Mouse (Mus musculus) liver, embryonic 14.5 days (tissue): ENCODE measurements at regions not wholly inside any gene's neighbourhood (a gene's known extent, or its start where the extent isn't known, plus 50 kb on each side); places are given as distances from the start of the nearest gene placed in this dataset.
A peak's percentile ranks its signal among the peaks of the same experiment; 100 is the strongest.

Experiments used
- CTCF ChIP-seq: IDR thresholded peaks from 2 replicates; pipeline ENCODE4 v1.5.1; 2016; ENCODE audit warnings: antibody characterized with exemption, low read depth, control low read depth
- EP300 ChIP-seq: IDR thresholded peaks from 2 replicates; pipeline ENCODE4 v1.6.1; 2016; ENCODE audit warnings: antibody characterized with exemption, low read depth

GRCm38 (mm10) chr4:114308518-114308917 is 98.0 kb upstream of the Trabd2b start:
- TF ChIP-seq CTCF (peak; percentile 60), EP300 (no peak)
